Mouse (Mus musculus): Measurements from ENCODE around the gene Gpr162. TPM values are rescaled to one million over a fixed set of nuclear protein-coding genes. Genes with fewer than 3 reads are reported as not detected.
"Not testable (repeated sequence)": the region's sequence is repeated elsewhere in the genome, so short reads cannot be mapped to it uniquely, and the experiment has no call there.

The Gpr162 gene
- polyA plus RNA-seq, 1 experiment from 2014 or later: 0.14 TPM

GRCm38 (mm10) chr6:124900056-124900800 is 36.4 kb upstream of the Gpr162 start:
- 58% methylated on average over 8 of the region's 8 CpGs for WGBS (ENCODE audit: insufficient replicate concordance)
- H3K4me2 ChIP-seq: no peak overlapping the region

GRCm38 (mm10) chr6:124898359-124898758 is 34.6 kb upstream of the Gpr162 start:
- no peak overlapping the region for H3K4me3 ChIP-seq (replicated peaks)
- H3K4me1 ChIP-seq (replicated peaks): no peaks in the 10 kb centered on the region
- H3K9ac ChIP-seq: no peak overlapping the region
- DNase-seq (no peak), ATAC-seq (ENCODE audit: low read depth) (no peak)
- no peaks in the 10 kb centered on the region for H3K27me3 ChIP-seq
- H3K36me3 ChIP-seq: no peaks in the 10 kb centered on the region
- 14% methylated on average over 3 of the region's 3 CpGs for WGBS (ENCODE audit: insufficient replicate concordance)
- no peak overlapping the region for H3K27ac ChIP-seq
- no peaks in the 10 kb centered on the region for H3K9me3 ChIP-seq (replicated peaks)
- H3K4me2 ChIP-seq: no peak overlapping the region

More at GRCm38 (mm10) chr6:124900056-124900800, 36.4 kb upstream of the Gpr162 start:
- Histone ChIP-seq H3K36me3 (no peaks in the 10 kb centered on the region), H3K4me1 (replicated peaks) (peaks cover 12% of the 10 kb centered on the region), H3K9me3 (replicated peaks) (no peaks in the 10 kb centered on the region), H3K9ac (no peak overlapping the region), H3K27me3 (no peaks in the 10 kb centered on the region), H3K4me3 (replicated peaks) (no peak overlapping the region), H3K27ac (no peak overlapping the region)
- DNase-seq (no peak), ATAC-seq (ENCODE audit: low read depth) (no peak)

GRCm38 (mm10) chr6:124894113-124894512 is 30.3 kb upstream of the Gpr162 start:
- not testable (repeated sequence) for H3K4me2 ChIP-seq; H3K27ac ChIP-seq; H3K27me3 ChIP-seq; H3K36me3 ChIP-seq; H3K9ac ChIP-seq; H3K9me3 ChIP-seq (replicated peaks); DNase-seq; ATAC-seq (ENCODE audit: low read depth); H3K4me3 ChIP-seq (replicated peaks); H3K4me1 ChIP-seq (replicated peaks)
- WGBS (ENCODE audit: insufficient replicate concordance): 78% methylated on average over 2 of the region's 2 CpGs

GRCm38 (mm10) chr6:124890997-124891396 is 27.2 kb upstream of the Gpr162 start:
- Histone ChIP-seq H3K27me3 (no peaks in the 10 kb centered on the region), H3K4me2 (no peak overlapping the region), H3K36me3 (no peaks in the 10 kb centered on the region), H3K27ac (no peak overlapping the region), H3K9ac (no peak overlapping the region), H3K4me1 (replicated peaks) (no peaks in the 10 kb centered on the region), H3K9me3 (replicated peaks) (no peaks in the 10 kb centered on the region), H3K4me3 (replicated peaks) (no peak overlapping the region)
- no peak for ATAC-seq (ENCODE audit: low read depth)
- no peak for DNase-seq
- whole genome bisulfite sequencing (ENCODE audit: insufficient replicate concordance): 50% methylated on average over 6 of the region's 6 CpGs

GRCm38 (mm10) chr6:124888555-124889125 is 24.9 kb upstream of the Gpr162 start:
- H3K27ac ChIP-seq: no peak overlapping the region
- H3K4me3 ChIP-seq (replicated peaks): no peak overlapping the region
- DNase-seq (no peak), ATAC-seq (ENCODE audit: low read depth) (no peak)
- H3K4me1 ChIP-seq (replicated peaks): no peaks in the 10 kb centered on the region
- WGBS (ENCODE audit: insufficient replicate concordance): 74% methylated on average over 6 of the region's 6 CpGs
- no peak overlapping the region for H3K9ac ChIP-seq
- H3K27me3 ChIP-seq: no peaks in the 10 kb centered on the region
- no peak overlapping the region for H3K4me2 ChIP-seq
- no peaks in the 10 kb centered on the region for H3K36me3 ChIP-seq
- no peaks in the 10 kb centered on the region for H3K9me3 ChIP-seq (replicated peaks)

GRCm38 (mm10) chr6:124887986-124888385 is 24.2 kb upstream of the Gpr162 start, which contains the start of gene Cd4:
Cd4 (minus strand) TSS chr6:124888221.
- H3K9me3 ChIP-seq (replicated peaks): no peaks in the 10 kb centered on the region
- H3K4me1 ChIP-seq (replicated peaks): no peaks in the 10 kb centered on the region
- ATAC-seq (ENCODE audit: low read depth): no peak
- no peak within 1 kb of the TSS for H3K27ac ChIP-seq
- DNase-seq: no peak
- WGBS (ENCODE audit: insufficient replicate concordance): 61% methylated on average over 9 of the region's 9 CpGs
- no peak within 1 kb of the TSS for H3K9ac ChIP-seq
- H3K4me2 ChIP-seq: no peak within 1 kb of the TSS
- H3K27me3 ChIP-seq: no peaks in the 10 kb centered on the region
- no peak within 1 kb of the TSS for H3K4me3 ChIP-seq (replicated peaks)
- H3K36me3 ChIP-seq: no peaks in the 10 kb centered on the region

- H3K27ac ChIP-seq: no peak overlapping the region
- H3K27me3 ChIP-seq: no peaks in the 10 kb centered on the region
- 70% methylated on average over 8 of the region's 8 CpGs for WGBS (ENCODE audit: insufficient replicate concordance)
- DNase-seq (no peak), ATAC-seq (ENCODE audit: low read depth) (no peak)
- H3K4me2 ChIP-seq: no peak overlapping the region
- no peak overlapping the region for H3K9ac ChIP-seq
- H3K4me3 ChIP-seq (replicated peaks): no peak overlapping the region
- no peaks in the 10 kb centered on the region for H3K36me3 ChIP-seq
- H3K9me3 ChIP-seq (replicated peaks): no peaks in the 10 kb centered on the region
- no peaks in the 10 kb centered on the region for H3K4me1 ChIP-seq (replicated peaks)
Observed at GRCm38 (mm10) chr6:124885956-124886381, 22.2 kb upstream of the Gpr162 start.

GRCm38 (mm10) chr6:124884714-124885500 is 21.1 kb upstream of the Gpr162 start:
- H3K27me3 ChIP-seq: no peaks in the 10 kb centered on the region
- no peak overlapping the region for H3K9ac ChIP-seq
- ATAC-seq (ENCODE audit: low read depth): no peak
- no peaks in the 10 kb centered on the region for H3K36me3 ChIP-seq
- no peak overlapping the region for H3K27ac ChIP-seq
- no peak overlapping the region for H3K4me3 ChIP-seq (replicated peaks)
- DNase-seq: no peak
- no peak overlapping the region for H3K4me2 ChIP-seq
- no peaks in the 10 kb centered on the region for H3K9me3 ChIP-seq (replicated peaks)
- WGBS (ENCODE audit: insufficient replicate concordance): 38% methylated on average over 10 of the region's 10 CpGs
- H3K4me1 ChIP-seq (replicated peaks): no peaks in the 10 kb centered on the region

- WGBS (ENCODE audit: insufficient replicate concordance): 71% methylated on average over 10 of the region's 10 CpGs
- Histone ChIP-seq H3K4me2 (no peak overlapping the region), H3K36me3 (no peaks in the 10 kb centered on the region), H3K9ac (no peak overlapping the region), H3K4me1 (replicated peaks) (no peaks in the 10 kb centered on the region), H3K4me3 (replicated peaks) (no peak overlapping the region), H3K9me3 (replicated peaks) (no peaks in the 10 kb centered on the region), H3K27ac (no peak overlapping the region), H3K27me3 (no peaks in the 10 kb centered on the region)
- DNase-seq (no peak), ATAC-seq (ENCODE audit: low read depth) (no peak)
Observed at GRCm38 (mm10) chr6:124883351-124883750, 19.6 kb upstream of the Gpr162 start.

GRCm38 (mm10) chr6:124881821-124882220 is 18.0 kb upstream of the Gpr162 start:
- H3K27me3 ChIP-seq: no peaks in the 10 kb centered on the region
- 72% methylated on average over 9 of the region's 9 CpGs for WGBS (ENCODE audit: insufficient replicate concordance)
- DNase-seq (no peak), ATAC-seq (ENCODE audit: low read depth) (no peak)
- no peaks in the 10 kb centered on the region for H3K9me3 ChIP-seq (replicated peaks)
- H3K4me2 ChIP-seq: no peak overlapping the region
- no peak overlapping the region for H3K9ac ChIP-seq
- H3K36me3 ChIP-seq: no peaks in the 10 kb centered on the region
- no peak overlapping the region for H3K27ac ChIP-seq
- no peak overlapping the region for H3K4me3 ChIP-seq (replicated peaks)
- no peaks in the 10 kb centered on the region for H3K4me1 ChIP-seq (replicated peaks)

- Histone ChIP-seq H3K27ac (no peak overlapping the region), H3K4me1 (replicated peaks) (no peaks in the 10 kb centered on the region), H3K27me3 (no peaks in the 10 kb centered on the region), H3K36me3 (no peaks in the 10 kb centered on the region), H3K9me3 (replicated peaks) (no peaks in the 10 kb centered on the region), H3K4me3 (replicated peaks) (no peak overlapping the region), H3K9ac (no peak overlapping the region), H3K4me2 (no peak overlapping the region)
- no peak for DNase-seq
- 42% methylated on average over 6 of the region's 6 CpGs for WGBS (ENCODE audit: insufficient replicate concordance)
- no peak for ATAC-seq (ENCODE audit: low read depth)
Observed at GRCm38 (mm10) chr6:124879390-124879789, 15.6 kb upstream of the Gpr162 start.

All from liver, embryonic 13.5 days (tissue).